Mouse (Mus musculus): ENCODE data around the gene Mmaa. TPM values are rescaled to one million over a fixed set of nuclear protein-coding genes. Genes with fewer than 3 reads are reported as not detected.
A peak's percentile ranks its signal among the peaks of the same experiment; 100 is the strongest.

Mmaa gene
- total RNA-seq, 1 experiment, result 3.0 TPM

- Histone ChIP-seq H3K4me3 (ENCODE audit: insufficient read depth in 1 of 2, low read depth in 1 of 2, low read length in 2 of 2, poor library complexity in 1 of 2, severe bottlenecking in 1 of 2) (no peak overlapping the region), H3K27ac (ENCODE audit: insufficient read depth, low read depth, low read length, poor library complexity, severe bottlenecking) (no peak overlapping the region), H3K4me1 (ENCODE audit: control insufficient read depth in 2 of 2, insufficient read depth in 2 of 2, low read length in 2 of 2, poor library complexity in 1 of 2) (no peaks in the 10 kb centered on the region; a peak in 1 of 4 replicates), H3K9ac (ENCODE audit: insufficient read depth, low read depth, low read length, poor library complexity, severe bottlenecking) (no peak overlapping the region), H3K9me3 (ENCODE audit: control insufficient read depth, insufficient read depth, low read depth, low read length) (no peaks in the 10 kb centered on the region), H3K36me3 (ENCODE audit: control insufficient read depth, insufficient read depth, low read length, poor library complexity, severe bottlenecking) (no peaks in the 10 kb centered on the region)
- in situ Hi-C loops (cut with MboI; ENCODE audit: low sequenced_read_pairs in 2 of 2, unreplicated experiment in 2 of 2), result no loop called here
- peak; percentile 25 for DNase-seq (ENCODE audit: low read depth, low spot score)
- TF ChIP-seq ZC3H11A (IDR thresholded peaks at IDR 0.05; ENCODE audit: borderline replicate concordance, low read depth, low read length) (0 out of 2 replicates have a peak, but pooled peaks have one; percentile 9), ZNF384 (IDR thresholded peaks at IDR 0.05; ENCODE audit: low read depth, low read length) (no peak)
Observed at GRCm38 (mm10) chr8:79297763-79298162, 3.0 kb upstream of the Mmaa start.

- peak overlapping the region; percentile 78 to 81 for H3K4me3 ChIP-seq (ENCODE audit: insufficient read depth in 1 of 2, low read depth in 1 of 2, low read length in 2 of 2, poor library complexity in 1 of 2, severe bottlenecking in 1 of 2)
- H3K9ac ChIP-seq (ENCODE audit: insufficient read depth, low read depth, low read length, poor library complexity, severe bottlenecking), result peak overlapping the region; percentile 93
- peak overlapping the region; percentile 64 for H3K27ac ChIP-seq (ENCODE audit: insufficient read depth, low read depth, low read length, poor library complexity, severe bottlenecking)
- TF ChIP-seq ZNF384 (IDR thresholded peaks at IDR 0.05; ENCODE audit: low read depth, low read length), result 0 out of 2 replicates have a peak, but pooled peaks have one; percentile 35
- no peak for TF ChIP-seq ZC3H11A (IDR thresholded peaks at IDR 0.05; ENCODE audit: borderline replicate concordance, low read depth, low read length)
- in situ Hi-C loops (cut with MboI; ENCODE audit: low sequenced_read_pairs in 2 of 2, unreplicated experiment in 2 of 2), result no loop called here
- DNase-seq (ENCODE audit: low read depth, low spot score), result no peak
- H3K36me3 ChIP-seq (ENCODE audit: control insufficient read depth, insufficient read depth, low read length, poor library complexity, severe bottlenecking), result no peaks in the 10 kb centered on the region
- no peaks in the 10 kb centered on the region for H3K9me3 ChIP-seq (ENCODE audit: control insufficient read depth, insufficient read depth, low read depth, low read length)
- no peaks in the 10 kb centered on the region; a peak in 1 of 4 replicates for H3K4me1 ChIP-seq (ENCODE audit: control insufficient read depth in 2 of 2, insufficient read depth in 2 of 2, low read length in 2 of 2, poor library complexity in 1 of 2)
Observed at GRCm38 (mm10) chr8:79295276-79296105, 754 bp upstream of the Mmaa start.

- TF ChIP-seq HCFC1 (IDR thresholded peaks at IDR 0.05; ENCODE audit: borderline replicate concordance, insufficient read depth, low read length), result no peak
- H3K27ac ChIP-seq (ENCODE audit: insufficient read depth, low read depth, low read length, poor library complexity, severe bottlenecking), result no peak overlapping the region
- peak overlapping the region in 1 of 2 experiments; percentile 76; a peak in 3 of 4 replicates for H3K4me3 ChIP-seq (ENCODE audit: insufficient read depth in 1 of 2, low read depth in 1 of 2, low read length in 2 of 2, poor library complexity in 1 of 2, severe bottlenecking in 1 of 2)
- no peaks in the 10 kb centered on the region; a peak in 1 of 4 replicates for H3K4me1 ChIP-seq (ENCODE audit: control insufficient read depth in 2 of 2, insufficient read depth in 2 of 2, low read length in 2 of 2, poor library complexity in 1 of 2)
- no peaks in the 10 kb centered on the region for H3K36me3 ChIP-seq (ENCODE audit: control insufficient read depth, insufficient read depth, low read length, poor library complexity, severe bottlenecking)
- in situ Hi-C loops (cut with MboI; ENCODE audit: low sequenced_read_pairs in 2 of 2, unreplicated experiment in 2 of 2), result no loop called here
- no peaks in the 10 kb centered on the region for H3K9me3 ChIP-seq (ENCODE audit: control insufficient read depth, insufficient read depth, low read depth, low read length)
- DNase-seq (ENCODE audit: low read depth, low spot score), result no peak
- no peak overlapping the region for H3K9ac ChIP-seq (ENCODE audit: insufficient read depth, low read depth, low read length, poor library complexity, severe bottlenecking)
Observed at GRCm38 (mm10) chr8:79293841-79294240, 896 bp downstream of the Mmaa start.

- H3K4me1 ChIP-seq (ENCODE audit: control insufficient read depth in 2 of 2, insufficient read depth in 2 of 2, low read length in 2 of 2, poor library complexity in 1 of 2), result no peaks in the 10 kb centered on the region; a peak in 1 of 4 replicates
- in situ Hi-C loops (cut with MboI; ENCODE audit: low sequenced_read_pairs in 2 of 2, unreplicated experiment in 2 of 2), result no loop called here
- TF ChIP-seq MAFK (IDR thresholded peaks at IDR 0.05; ENCODE audit: insufficient read depth, low read depth, low read length), result no peak
- no peak for TF ChIP-seq CHD2 (IDR thresholded peaks at IDR 0.05; ENCODE audit: low read depth, low read length)
- no peak for TF ChIP-seq ZC3H11A (IDR thresholded peaks at IDR 0.05; ENCODE audit: borderline replicate concordance, low read depth, low read length)
- no peak for TF ChIP-seq ZNF384 (IDR thresholded peaks at IDR 0.05; ENCODE audit: low read depth, low read length)
- H3K9ac ChIP-seq (ENCODE audit: insufficient read depth, low read depth, low read length, poor library complexity, severe bottlenecking), result no peak overlapping the region
- no peaks in the 10 kb centered on the region for H3K9me3 ChIP-seq (ENCODE audit: control insufficient read depth, insufficient read depth, low read depth, low read length)
- H3K27ac ChIP-seq (ENCODE audit: insufficient read depth, low read depth, low read length, poor library complexity, severe bottlenecking), result no peak overlapping the region
- no peaks in the 10 kb centered on the region for H3K36me3 ChIP-seq (ENCODE audit: control insufficient read depth, insufficient read depth, low read length, poor library complexity, severe bottlenecking)
- no peak overlapping the region for H3K4me3 ChIP-seq (ENCODE audit: insufficient read depth in 1 of 2, low read depth in 1 of 2, low read length in 2 of 2, poor library complexity in 1 of 2, severe bottlenecking in 1 of 2)
- no peak for DNase-seq (ENCODE audit: low read depth, low spot score)
Observed at GRCm38 (mm10) chr8:79292712-79293264, 1.9 kb downstream of the Mmaa start.

- H3K9ac ChIP-seq (ENCODE audit: insufficient read depth, low read depth, low read length, poor library complexity, severe bottlenecking), result no peak overlapping the region
- H3K36me3 ChIP-seq (ENCODE audit: control insufficient read depth, insufficient read depth, low read length, poor library complexity, severe bottlenecking), result no peaks in the 10 kb centered on the region
- TF ChIP-seq CHD2 (IDR thresholded peaks at IDR 0.05; ENCODE audit: low read depth, low read length) (no peak), HCFC1 (IDR thresholded peaks at IDR 0.05; ENCODE audit: borderline replicate concordance, insufficient read depth, low read length) (no peak), ZC3H11A (IDR thresholded peaks at IDR 0.05; ENCODE audit: borderline replicate concordance, low read depth, low read length) (no peak)
- no peak overlapping the region for H3K4me3 ChIP-seq (ENCODE audit: insufficient read depth in 1 of 2, low read depth in 1 of 2, low read length in 2 of 2, poor library complexity in 1 of 2, severe bottlenecking in 1 of 2)
- in situ Hi-C loops (cut with MboI; ENCODE audit: low sequenced_read_pairs in 2 of 2, unreplicated experiment in 2 of 2), result no loop called here
- no peaks in the 10 kb centered on the region; a peak in 1 of 4 replicates for H3K4me1 ChIP-seq (ENCODE audit: control insufficient read depth in 2 of 2, insufficient read depth in 2 of 2, low read length in 2 of 2, poor library complexity in 1 of 2)
- DNase-seq (ENCODE audit: low read depth, low spot score), result no peak
- no peak overlapping the region for H3K27ac ChIP-seq (ENCODE audit: insufficient read depth, low read depth, low read length, poor library complexity, severe bottlenecking)
- H3K9me3 ChIP-seq (ENCODE audit: control insufficient read depth, insufficient read depth, low read depth, low read length), result no peaks in the 10 kb centered on the region
Observed at GRCm38 (mm10) chr8:79289592-79289991, 5.1 kb downstream of the Mmaa start.
